Comparison of ENCODE assay signal across 34 mouse cellular contexts in the genomic region with DNA sequence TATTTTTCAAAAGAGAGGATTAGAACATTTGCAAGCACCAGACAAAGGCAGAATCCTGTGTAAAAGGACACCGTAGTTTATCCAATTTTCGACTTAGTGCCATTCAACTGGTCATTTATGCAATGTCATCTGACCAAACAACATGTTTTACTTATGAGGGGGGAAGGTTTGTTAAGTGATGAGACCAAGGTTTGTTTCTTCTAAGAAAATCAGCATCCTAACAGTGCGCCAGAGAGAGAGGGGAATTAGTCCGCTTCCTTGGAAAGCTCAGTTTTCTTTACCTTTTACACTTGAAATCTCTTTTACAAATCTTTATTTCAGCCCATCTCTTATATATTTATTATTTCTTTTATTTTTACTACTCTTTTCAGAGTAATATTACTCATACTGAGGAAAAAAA. TPM values are rescaled to one million over a fixed set of nuclear protein-coding genes. Genes with fewer than 3 reads are reported as not detected.
DNase-seq lines count a peak whose midpoint lies in the region; ATAC-seq and TF ChIP-seq lines count a peak whose summit lies in the region.
"Had no signal": no experiment of that assay in that cellular context is flagged by ENCODE, and none has a peak within 500 bp of the region (broad histone marks: within the 10 kb centered on the region; RNA-seq: fewer than 3 reads in every experiment).

No protein-coding gene starts in this region.

- H3K4me1 ChIP-seq in forebrain, embryonic 15.5 days, result no peaks in the 10 kb centered on the region
- no peaks in the 10 kb centered on the region for H3K4me1 ChIP-seq in forebrain, postnatal 0 days (ENCODE audit: insufficient read depth)
- peaks cover 47% of the 10 kb centered on the region for H3K4me1 ChIP-seq in midbrain, embryonic 10.5 days
- H3K4me1 ChIP-seq in midbrain, embryonic 13.5 days (replicated peaks), result peaks cover 10% of the 10 kb centered on the region
- no peaks in the 10 kb centered on the region for H3K4me1 ChIP-seq in midbrain, embryonic 16.5 days (ENCODE audit: control insufficient read depth, insufficient read depth, low read length)
- H3K4me1 ChIP-seq in hindbrain, embryonic 12.5 days, result no peaks in the 10 kb centered on the region
- H3K4me1 ChIP-seq: embryonic facial prominence, embryonic 13.5 days had no signal

- peak overlapping the region; percentile 23; the same call in 1 of the 2 replicates for H3K27ac ChIP-seq in forebrain, embryonic 15.5 days (replicated peaks)
- no peak overlapping the region for H3K27ac ChIP-seq in forebrain, postnatal 0 days (ENCODE audit: low read depth, low read length)
- no peak overlapping the region for H3K27ac ChIP-seq in midbrain, embryonic 10.5 days (replicated peaks)
- H3K27ac ChIP-seq in midbrain, embryonic 13.5 days, result peak overlapping the region; percentile 85
- H3K27ac ChIP-seq in midbrain, embryonic 16.5 days (ENCODE audit: low read length), result peak overlapping the region; percentile 88
- no peak overlapping the region for H3K27ac ChIP-seq in hindbrain, embryonic 12.5 days
- H3K27ac ChIP-seq: embryonic facial prominence, embryonic 10.5 days; embryonic facial prominence, embryonic 13.5 days; forebrain, embryonic 12.5 days; hindbrain, embryonic 10.5 days; hindbrain, embryonic 14.5 days; hindbrain, postnatal 0 days had no signal

- peaks cover 91% of the 10 kb centered on the region for H3K27me3 ChIP-seq in forebrain, embryonic 15.5 days
- peaks cover 86% of the 10 kb centered on the region for H3K27me3 ChIP-seq in forebrain, postnatal 0 days (ENCODE audit: insufficient read depth, low read length)
- H3K27me3 ChIP-seq in midbrain, embryonic 10.5 days (ENCODE audit: low read depth, poor library complexity, severe bottlenecking), result peaks cover 100% of the 10 kb centered on the region
- H3K27me3 ChIP-seq in midbrain, embryonic 13.5 days, result peaks cover 97% of the 10 kb centered on the region
- H3K27me3 ChIP-seq in midbrain, embryonic 16.5 days (ENCODE audit: control insufficient read depth, insufficient read depth, low read depth, low read length), result peaks cover 28% of the 10 kb centered on the region
- H3K27me3 ChIP-seq in hindbrain, embryonic 12.5 days, result peaks cover 98% of the 10 kb centered on the region

- no peaks in the 10 kb centered on the region for H3K9me3 ChIP-seq in forebrain, embryonic 15.5 days
- H3K9me3 ChIP-seq in forebrain, postnatal 0 days (ENCODE audit: low read length), result no peaks in the 10 kb centered on the region
- no peaks in the 10 kb centered on the region for H3K9me3 ChIP-seq in midbrain, embryonic 10.5 days (replicated peaks)
- no peaks in the 10 kb centered on the region for H3K9me3 ChIP-seq in midbrain, embryonic 13.5 days
- no peaks in the 10 kb centered on the region for H3K9me3 ChIP-seq in midbrain, embryonic 16.5 days (replicated peaks; ENCODE audit: control insufficient read depth, low read length, poor library complexity, severe bottlenecking)
- no peaks in the 10 kb centered on the region for H3K9me3 ChIP-seq in hindbrain, embryonic 12.5 days (replicated peaks)
- H3K9me3 ChIP-seq: embryonic facial prominence, embryonic 10.5 days; embryonic facial prominence, embryonic 13.5 days; forebrain, embryonic 12.5 days; hindbrain, embryonic 10.5 days had no signal

- no peak overlapping the region for H3K4me2 ChIP-seq in forebrain, embryonic 15.5 days (replicated peaks)
- no peak overlapping the region for H3K4me2 ChIP-seq in forebrain, postnatal 0 days (ENCODE audit: low read depth)
- peak overlapping the region; percentile 47 for H3K4me2 ChIP-seq in midbrain, embryonic 13.5 days (replicated peaks)
- H3K4me2 ChIP-seq in midbrain, embryonic 16.5 days (ENCODE audit: low read length), result peak overlapping the region; percentile 41
- H3K4me2 ChIP-seq in hindbrain, embryonic 12.5 days (replicated peaks), result no peak overlapping the region
- H3K4me2 ChIP-seq: embryonic facial prominence, embryonic 13.5 days; forebrain, embryonic 12.5 days; heart, embryonic 11.5 days; hindbrain, embryonic 14.5 days had no signal

- H3K9ac ChIP-seq in forebrain, embryonic 15.5 days (replicated peaks), result no peak overlapping the region
- H3K9ac ChIP-seq in forebrain, postnatal 0 days, result no peak overlapping the region
- peak overlapping the region; percentile 59 for H3K9ac ChIP-seq in midbrain, embryonic 13.5 days (replicated peaks)
- peak overlapping the region; percentile 52; the same call in 1 of the 2 replicates for H3K9ac ChIP-seq in midbrain, embryonic 16.5 days (ENCODE audit: low read depth, low read length)
- H3K9ac ChIP-seq in hindbrain, embryonic 12.5 days, result no peak overlapping the region
- H3K9ac ChIP-seq: embryonic facial prominence, embryonic 13.5 days; forebrain, embryonic 12.5 days; hindbrain, embryonic 14.5 days had no signal

- DNase-seq in forebrain, postnatal 0 days, result no peak
- DNase-seq in midbrain, embryonic 10.5 days (ENCODE audit: low spot score), result no peak
- DNase-seq in lung, postnatal 10 days, result no peak
- DNase-seq: adrenal gland, adult 2 months; adrenal gland, postnatal 14 days; cerebellum, adult 11-12 months; cerebellum, adult 9-10 months; cerebellum, postnatal 14 days; gastrocnemius, postnatal 10 days; gastrocnemius, postnatal 36 days; heart, adult 11 months; heart, postnatal 36 days had no signal

- WGBS in forebrain, embryonic 15.5 days, result 3% methylated on average over 4 of the region's 4 CpGs
- WGBS in forebrain, postnatal 0 days, result 0% methylated on average over 4 of the region's 4 CpGs
- 4% methylated on average over 4 of the region's 4 CpGs for WGBS in midbrain, embryonic 10.5 days
- 0% methylated on average over 4 of the region's 4 CpGs for WGBS in midbrain, embryonic 13.5 days
- WGBS in midbrain, embryonic 16.5 days, result 3% methylated on average over 4 of the region's 4 CpGs
- WGBS in hindbrain, embryonic 12.5 days, result 5% methylated on average over 4 of the region's 4 CpGs

- no peak overlapping the region for H3K4me3 ChIP-seq in forebrain, embryonic 15.5 days
- H3K4me3 ChIP-seq in forebrain, postnatal 0 days (ENCODE audit: low read depth, low read length), result no peak overlapping the region
- peak overlapping the region; percentile 11; the same call in 1 of the 2 replicates for H3K4me3 ChIP-seq in midbrain, embryonic 10.5 days
- peak overlapping the region; percentile 42 for H3K4me3 ChIP-seq in midbrain, embryonic 13.5 days (replicated peaks)
- peak overlapping the region; percentile 41 for H3K4me3 ChIP-seq in midbrain, embryonic 16.5 days (ENCODE audit: low read depth, low read length)
- H3K4me3 ChIP-seq in hindbrain, embryonic 12.5 days, result no peak overlapping the region
- H3K4me3 ChIP-seq: embryonic facial prominence, embryonic 10.5 days; embryonic facial prominence, embryonic 13.5 days; erythroblast, embryonic 14.5 days; forebrain, embryonic 12.5 days; hindbrain, embryonic 10.5 days had no signal

- ATAC-seq in forebrain, embryonic 15.5 days (replicated peaks), result no peak
- ATAC-seq in forebrain, postnatal 0 days, result no peak
- ATAC-seq in midbrain, embryonic 13.5 days, result no peak
- no peak for ATAC-seq in midbrain, embryonic 16.5 days
- no peak for ATAC-seq in hindbrain, embryonic 12.5 days (ENCODE audit: low FRiP score)
- ATAC-seq in granulocyte monocyte progenitor cell, adult 5-6 weeks (replicated peaks; ENCODE audit: poor library complexity, severe bottlenecking), result no peak
- ATAC-seq: CD4-positive, CD25-positive, alpha-beta regulatory T cell, adult 4 months; hindbrain, postnatal 0 days; inflammation-experienced regulatory T-cells, adult 6 months; intestine, embryonic 16.5 days had no signal

- H3K36me3 ChIP-seq in forebrain, embryonic 15.5 days, result no peaks in the 10 kb centered on the region
- no peaks in the 10 kb centered on the region for H3K36me3 ChIP-seq in forebrain, postnatal 0 days (ENCODE audit: insufficient read depth)
- no peaks in the 10 kb centered on the region for H3K36me3 ChIP-seq in midbrain, embryonic 10.5 days
- no peaks in the 10 kb centered on the region for H3K36me3 ChIP-seq in midbrain, embryonic 13.5 days
- no peaks in the 10 kb centered on the region for H3K36me3 ChIP-seq in midbrain, embryonic 16.5 days (ENCODE audit: control insufficient read depth, insufficient read depth, low read length)
- no peaks in the 10 kb centered on the region for H3K36me3 ChIP-seq in hindbrain, embryonic 12.5 days
- H3K36me3 ChIP-seq: embryonic facial prominence, embryonic 10.5 days; embryonic facial prominence, embryonic 13.5 days; forebrain, embryonic 12.5 days; hindbrain, embryonic 10.5 days had no signal

- no peak for TF ChIP-seq CTCF in forebrain, postnatal 0 days (IDR thresholded peaks at IDR 0.05; ENCODE audit: low read depth)

RNA-seq across cellular contexts. Expression of gene Tfap2d, which starts 3.6 kb away (rescaled TPM):
- polyA plus RNA-seq in forebrain, embryonic 15.5 days (2015; fragmentation: Nextera tagmentation; extraction: Ambion mirVana), result 14.7 and 16.7 TPM in 2 replicates
- 8.2 and 9.4 TPM in 2 replicates for total RNA-seq in forebrain, postnatal 0 days (2014; rRNA removed)
- polyA plus RNA-seq in forebrain, postnatal 0 days (2015; fragmentation: Nextera tagmentation; extraction: Ambion mirVana), result 6.5 and 7.1 TPM in 2 replicates
- 4.7 and 10.9 TPM in 2 replicates for polyA plus RNA-seq in midbrain, embryonic 10.5 days (2016; fragmentation: Nextera tagmentation; extraction: Ambion mirVana)
- polyA plus RNA-seq in midbrain, embryonic 13.5 days (2015; fragmentation: Nextera tagmentation; extraction: Ambion mirVana), result 41.3 and 54.1 TPM in 2 replicates
- polyA plus RNA-seq in midbrain, embryonic 16.5 days (2015; fragmentation: Nextera tagmentation; extraction: Ambion mirVana), result 52.1 and 58.0 TPM in 2 replicates
- 0.43 and 1.3 TPM in 2 replicates for polyA plus RNA-seq in hindbrain, embryonic 12.5 days (2016; fragmentation: Nextera tagmentation; extraction: Ambion mirVana)
- not detected in 2 replicates for total RNA-seq in granulocyte monocyte progenitor cell, adult 5-6 weeks (2014; fragmentation: Nextera tagmentation)
- total RNA-seq in granulocyte monocyte progenitor cell, adult 5-6 weeks (2017), result not detected in 2 replicates
- total RNA-seq: adrenal gland, adult 2 months; adrenal gland, postnatal 14 days; gastrocnemius, adult 18-20 months; gastrocnemius, postnatal 10 days; gastrocnemius, postnatal 36 days; heart, adult 8-10 months; heart, postnatal 36 days; MEL had no signal
- polyA plus RNA-seq: adrenal gland, adult 2 months; C2C12; CD4-positive, CD25-positive, alpha-beta regulatory T cell, adult 4 months; embryonic facial prominence, embryonic 10.5 days; embryonic facial prominence, embryonic 13.5 days; erythroblast, embryonic 14.5 days; heart, embryonic 11.5 days; heart, embryonic 14.5 days; heart, postnatal 0 days; hindbrain, embryonic 14.5 days; inflammation-experienced regulatory T-cells, adult 6 months; intestine, embryonic 16.5 days had no signal

Comparison
In these comparisons a context has a peak if more than half of its experiments do, and no peak if none do; other contexts are left out.
1. H3K27ac ChIP-seq: peak in forebrain, embryonic 15.5 days (single experiment), midbrain, embryonic 13.5 days (single experiment) and midbrain, embryonic 16.5 days (single experiment); none in forebrain, postnatal 0 days (single experiment), midbrain, embryonic 10.5 days (single experiment) and hindbrain, embryonic 12.5 days (single experiment).
2. H3K4me2 ChIP-seq: peak in midbrain, embryonic 13.5 days (single experiment) and midbrain, embryonic 16.5 days (single experiment); none in forebrain, embryonic 15.5 days (single experiment), forebrain, postnatal 0 days (single experiment) and hindbrain, embryonic 12.5 days (single experiment).
3. H3K4me3 ChIP-seq: peak in midbrain, embryonic 10.5 days (single experiment), midbrain, embryonic 13.5 days (single experiment) and midbrain, embryonic 16.5 days (single experiment); none in forebrain, embryonic 15.5 days (single experiment), forebrain, postnatal 0 days (single experiment) and hindbrain, embryonic 12.5 days (single experiment).
4. H3K9ac ChIP-seq: peak in midbrain, embryonic 13.5 days (single experiment) and midbrain, embryonic 16.5 days (single experiment); none in forebrain, embryonic 15.5 days (single experiment), forebrain, postnatal 0 days (single experiment) and hindbrain, embryonic 12.5 days (single experiment).